Mouse (Mus musculus) spleen, adult 10 weeks (tissue): ENCODE results near the gene Pdss1. TPM values are rescaled to one million over a fixed set of nuclear protein-coding genes. Genes with fewer than 3 reads are reported as not detected.

Experiments used
- polyA plus RNA-seq: library from polyadenylated mRNA; stranded (reverse); fragments of 350-450 nt; fragmentation: Illumina TruSeq; extraction: RNeasy Lipid Tissue Mini Kit (QIAGEN cat#74804); gene quantifications from one replicate; pipeline ENCODE4 v1.2.3, GENCODE M21; 2015; ENCODE audit warnings: low replicate concordance; ENCODE audit not compliant: insufficient read depth

Gene Pdss1
- 10.2 TPM for polyA plus RNA-seq

DNA sequence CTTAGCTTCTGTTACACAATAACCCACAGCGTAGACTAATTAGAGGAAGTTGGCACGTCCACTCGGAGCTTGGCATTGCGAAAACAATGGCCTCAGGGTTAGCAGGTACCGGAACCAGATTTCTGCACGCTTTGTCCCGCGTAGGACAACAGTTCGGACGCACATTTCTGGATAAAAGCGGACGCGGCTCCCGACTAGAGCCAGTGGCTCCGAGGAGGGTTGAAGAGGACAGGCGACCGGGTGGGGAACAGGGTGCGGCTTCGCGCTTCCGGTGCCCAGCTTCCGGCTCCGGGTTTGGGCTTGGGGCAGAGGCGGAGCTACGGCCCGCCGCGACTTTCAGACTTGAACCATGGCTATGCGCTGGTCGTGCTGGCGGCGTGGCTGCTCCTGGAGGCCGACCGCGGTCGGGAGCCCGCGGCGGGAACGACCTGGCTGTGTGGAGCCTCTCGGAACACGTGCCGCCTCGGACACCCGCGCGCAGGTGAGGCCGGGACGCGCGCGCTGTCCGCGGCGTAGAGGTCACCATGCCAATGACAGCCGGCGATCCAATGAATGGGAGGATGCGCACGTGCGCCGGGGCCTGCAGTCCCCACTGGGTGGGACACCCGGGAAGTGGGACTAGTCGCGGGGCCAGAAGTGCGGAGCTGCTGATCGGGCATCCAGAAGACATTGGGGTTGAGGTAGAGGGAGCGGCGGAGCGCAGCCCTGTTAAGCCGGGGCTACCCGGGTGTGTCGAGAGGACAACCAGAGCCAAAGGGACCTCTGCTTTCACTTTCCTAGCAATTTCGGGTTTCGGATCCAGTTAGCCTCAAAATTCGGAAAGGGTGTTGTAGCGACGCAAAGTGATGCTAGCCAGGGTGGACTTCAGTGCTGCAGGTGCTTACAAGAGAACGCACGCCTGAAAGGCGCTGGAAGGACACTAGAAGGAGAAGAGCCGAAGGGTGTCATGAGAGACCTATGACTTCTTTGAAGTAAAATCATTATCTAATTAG is at the start of gene Pdss1:
Pdss1 (plus strand) TSS at position 241 of the 992 bp plus-strand sequence.

Other genes with a start within 250 kb of the Pdss1 start
- 133 TPM for gene Apbb1ip, start 121.4 kb upstream of the Pdss1 start, polyA plus RNA-seq
- 171 TPM for gene Abi1, start 144.7 kb downstream of the Pdss1 start, polyA plus RNA-seq
- gene Acbd5, start 172.6 kb downstream of the Pdss1 start, polyA plus RNA-seq, result 42.7 TPM